Mouse (Mus musculus): Measurements from ENCODE around the gene Pgs1.

DNA sequence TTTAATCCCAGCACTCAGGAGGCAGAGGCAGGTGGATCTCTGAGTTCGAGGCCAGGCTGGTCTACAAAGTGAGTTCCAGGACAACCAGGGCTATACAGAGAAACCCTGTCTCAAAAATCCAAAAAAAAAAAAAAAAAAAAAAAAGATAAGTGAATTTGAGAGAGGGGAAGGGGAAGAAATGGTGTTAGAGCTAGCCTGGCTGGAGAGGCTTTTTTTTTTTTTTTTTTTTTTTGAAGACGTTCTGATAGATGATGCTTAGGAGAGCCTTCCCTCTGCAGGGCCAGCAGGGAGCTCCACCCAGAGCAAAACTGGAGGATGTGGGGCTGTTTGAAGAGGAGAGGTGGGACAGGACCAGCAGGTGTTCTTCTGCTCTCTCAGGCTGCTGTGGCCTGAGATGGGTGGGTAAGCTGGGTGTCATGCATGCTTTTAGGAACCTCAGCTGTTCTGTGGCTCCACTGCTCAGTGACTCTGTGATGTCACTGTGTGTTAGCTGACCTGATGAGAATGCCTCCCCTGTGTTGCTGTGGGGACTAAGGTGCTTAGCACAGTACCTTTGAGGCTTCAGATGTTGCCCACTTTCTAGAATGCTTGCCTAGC lies 14.3 kb upstream of the Pgs1 start:
- TF ChIP-seq CTCF (IDR thresholded peaks at IDR 0.05; ENCODE audit: extremely low read depth, insufficient read depth, insufficient read length, insufficient replicate concordance) (no peak), POLR2A (IDR thresholded peaks at IDR 0.05; ENCODE audit: low read depth, low read length) (no peak)

Measured in spleen, adult 2 months (tissue).